Mouse (Mus musculus) adrenal gland, adult 2 months (tissue): ENCODE results near the gene Rmdn2. TPM values are rescaled to one million over a fixed set of nuclear protein-coding genes. Genes with fewer than 3 reads are reported as not detected.

ENCODE experiments used
- DNase-seq: peaks from one replicate; pipeline ENCODE4 v3.0.0; 2021
- long read RNA-seq: library from polyadenylated mRNA; stranded (forward); transcript quantifications from one replicate; pipeline ENCODE4 v2.0.0, GENCODE M21; 2021
- polyA plus RNA-seq: library from polyadenylated mRNA; depleted of rRNA; stranded (reverse); fragments of >200 nt; gene quantifications from 2 replicates; pipeline ENCODE4 v1.2.3, GENCODE M21; 2012; rRNA removed
- total RNA-seq, 2 experiments: library from RNA; stranded (reverse); gene quantifications; 2 replicates each; pipeline ENCODE4 v1.2.3; 2021

Gene Rmdn2
- 100 to 1,000 TPM; 281 to 503 TPM for total RNA-seq
- polyA plus RNA-seq, result 9.5 and 12.6 TPM in 2 replicates
- long read RNA-seq, transcript Rmdn2-208 (11 exons, 2,118 nt), result major isoform, 21 of 127 reads
- long read RNA-seq, partial matches to known transcripts, result 2 of 127 reads
- long read RNA-seq, other reads (novel, unspliced or antisense), result 103 of 127 reads

DNA sequence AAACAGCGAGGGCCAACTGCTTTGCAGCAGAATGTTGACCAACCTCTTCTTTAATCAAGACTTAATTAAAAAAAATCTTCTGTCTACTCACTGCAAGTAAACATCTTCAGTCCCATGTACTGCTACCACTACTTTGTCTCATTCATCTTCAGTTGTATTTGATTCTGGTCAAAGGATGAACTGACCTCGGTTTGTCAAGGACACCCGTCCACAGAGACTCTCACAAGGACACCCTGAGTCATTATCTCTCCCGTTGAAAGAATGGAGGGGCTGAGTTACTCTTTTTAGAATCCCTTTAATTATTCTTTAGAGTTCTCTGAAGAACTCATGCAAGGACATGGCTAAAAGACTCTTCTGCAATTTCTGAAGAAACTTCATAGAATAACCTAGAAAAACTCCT lies at the start of gene Rmdn2:
Gene Rmdn2 (plus strand): TSS at position 319 of the 400 bp plus-strand sequence.
- peak; percentile 77 for DNase-seq

DNA sequence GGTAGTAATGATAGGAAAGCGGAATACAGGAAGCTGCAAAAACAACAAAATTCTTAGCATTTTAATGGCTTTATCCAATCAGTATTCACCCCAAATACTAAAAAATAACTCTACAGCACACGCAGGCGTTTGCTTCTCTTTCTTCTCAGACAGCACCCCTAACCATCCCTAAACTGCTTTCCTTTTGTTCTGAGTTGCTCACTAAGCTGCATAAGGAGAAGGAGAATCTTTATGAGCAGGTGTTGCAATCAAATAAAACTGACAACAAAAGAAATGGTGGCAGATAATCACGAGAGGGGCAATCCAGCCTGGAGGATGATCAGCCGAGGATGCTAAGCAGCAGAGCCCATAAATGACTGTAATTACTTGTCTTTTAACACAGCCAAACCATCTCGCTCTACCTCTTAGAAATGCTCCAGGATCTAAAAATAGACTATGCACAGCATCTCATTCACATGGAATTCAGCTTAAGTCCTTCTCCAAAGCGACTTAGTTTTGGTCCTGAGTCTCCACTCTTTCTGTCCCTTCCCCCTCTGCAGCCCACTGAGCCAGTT lies 48.5 kb upstream of the Rmdn2 start:
- DNase-seq, result no peak

DNA sequence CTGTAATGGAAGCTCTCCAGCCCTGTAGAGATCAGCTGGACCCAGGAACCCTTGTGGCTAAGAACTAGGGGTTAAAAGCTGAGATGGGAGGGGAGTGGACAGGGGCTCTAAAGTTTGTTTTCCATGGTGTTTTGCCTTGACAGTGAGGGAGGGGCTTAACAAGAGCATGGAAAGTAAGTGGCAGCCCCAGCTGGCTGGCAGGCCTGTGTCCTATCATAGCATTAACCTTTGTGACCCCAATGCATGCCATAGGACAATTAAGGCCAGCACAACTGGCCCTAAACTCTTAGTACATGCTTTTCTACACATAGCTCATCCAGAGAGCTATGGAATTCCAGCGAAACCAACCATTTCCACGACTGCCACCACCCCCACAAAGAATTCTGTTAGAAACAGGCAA lies 47.9 kb upstream of the Rmdn2 start:
- DNase-seq, result no peak

DNA sequence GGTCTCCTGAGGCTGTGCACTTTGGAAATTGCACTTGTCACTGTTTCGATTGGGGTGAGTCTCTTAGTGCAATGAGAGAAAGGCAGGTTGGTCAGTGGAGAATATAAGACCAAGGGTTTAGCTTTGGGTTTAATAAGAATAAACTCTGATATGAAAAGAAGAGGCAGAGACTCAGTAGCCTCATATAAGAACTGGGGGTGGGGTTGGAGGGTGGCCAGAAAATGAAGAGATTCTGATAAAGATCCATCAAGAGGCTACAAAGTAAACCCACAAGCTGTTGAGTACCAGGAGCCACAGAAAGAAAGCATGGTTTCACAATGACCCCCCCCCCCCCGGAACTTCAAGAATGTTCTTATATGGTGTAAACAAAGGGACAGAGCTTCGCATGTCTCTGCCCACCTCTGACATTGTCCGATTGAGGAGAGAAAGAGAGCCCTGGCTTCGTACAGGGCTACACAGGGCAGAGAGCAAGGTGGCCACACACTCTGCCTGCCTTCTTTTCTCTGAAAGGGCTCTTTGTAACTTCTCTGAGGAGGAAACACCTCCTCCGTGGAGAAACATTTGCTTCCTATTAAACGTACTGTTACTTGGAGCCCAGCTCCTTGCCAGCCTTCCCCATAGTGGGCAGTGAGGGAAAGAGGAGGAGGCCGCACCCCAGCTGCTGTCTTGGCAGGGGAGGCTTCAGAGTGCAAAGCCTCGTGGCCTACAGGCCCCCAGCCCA lies 46.3 kb upstream of the Rmdn2 start:
- DNase-seq, result no peak

DNA sequence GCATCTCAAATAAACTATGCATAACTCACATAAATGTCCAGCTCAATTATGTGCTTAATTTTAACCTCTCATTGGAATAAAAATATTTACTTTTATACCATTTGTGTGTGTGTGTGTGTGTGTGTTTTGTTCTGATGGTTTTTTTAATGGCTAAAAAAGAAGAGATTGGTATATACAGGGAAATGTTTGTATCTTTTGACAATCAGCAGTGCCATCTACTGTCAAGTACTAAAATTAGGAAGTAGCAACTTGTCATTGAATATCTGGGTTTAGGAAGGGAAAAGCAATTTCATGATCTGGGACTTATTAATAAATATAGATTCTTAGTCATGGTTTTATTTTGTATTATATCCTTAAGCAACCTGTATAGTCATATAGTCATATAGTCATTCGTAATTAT lies 43.3 kb upstream of the Rmdn2 start:
- no peak for DNase-seq

DNA sequence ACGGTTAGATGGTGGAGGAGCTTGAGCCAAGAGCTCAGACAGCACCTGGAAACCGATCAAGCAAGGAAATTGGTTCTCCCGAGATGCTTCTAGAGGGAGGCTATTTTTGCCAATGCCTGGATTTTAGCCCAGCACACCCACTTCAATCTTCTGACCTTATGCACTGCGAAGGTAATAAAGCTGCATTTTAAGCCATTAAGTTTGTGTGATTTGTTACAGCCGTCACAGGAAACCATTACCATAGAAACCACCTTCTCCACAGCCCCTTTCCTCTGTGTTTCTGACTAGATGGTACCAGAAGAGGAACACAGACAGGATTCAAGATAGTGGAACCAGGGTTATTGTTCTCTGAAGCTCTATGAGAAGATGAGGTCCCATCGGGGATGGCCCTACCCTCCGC lies 33.3 kb upstream of the Rmdn2 start:
- DNase-seq, result no peak

DNA sequence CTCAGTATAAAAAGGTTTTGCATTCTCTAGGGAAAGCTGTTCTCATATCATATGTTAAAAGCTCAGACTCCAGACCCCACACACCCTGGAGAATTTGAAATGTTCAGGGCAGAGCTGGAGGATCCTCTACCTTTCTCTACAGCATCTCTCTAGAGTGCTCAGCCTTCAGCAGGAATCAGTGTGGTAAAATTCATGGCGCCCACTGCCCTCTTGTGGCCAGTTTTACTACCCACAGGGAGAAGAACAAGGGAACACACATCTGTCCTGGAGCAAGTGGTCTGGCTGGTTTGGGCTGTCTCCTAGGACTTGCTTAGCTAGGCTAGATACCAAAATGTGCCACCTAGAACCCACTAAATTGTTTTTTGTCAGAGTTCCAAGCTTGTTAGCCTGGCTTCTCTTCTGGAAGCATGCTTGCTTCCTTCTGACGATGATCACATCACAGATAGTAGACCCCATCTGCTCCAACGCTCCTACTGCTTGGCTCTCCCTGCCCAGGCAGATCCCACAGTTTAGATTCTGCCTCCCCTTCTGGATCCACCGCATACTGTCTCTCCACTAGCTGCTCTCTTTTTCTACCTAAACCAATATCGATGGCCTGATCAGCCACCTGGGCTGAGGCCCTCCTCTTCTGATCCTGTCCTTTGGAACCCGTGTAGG lies 31.3 kb upstream of the Rmdn2 start:
- peak; percentile 75 for DNase-seq

DNA sequence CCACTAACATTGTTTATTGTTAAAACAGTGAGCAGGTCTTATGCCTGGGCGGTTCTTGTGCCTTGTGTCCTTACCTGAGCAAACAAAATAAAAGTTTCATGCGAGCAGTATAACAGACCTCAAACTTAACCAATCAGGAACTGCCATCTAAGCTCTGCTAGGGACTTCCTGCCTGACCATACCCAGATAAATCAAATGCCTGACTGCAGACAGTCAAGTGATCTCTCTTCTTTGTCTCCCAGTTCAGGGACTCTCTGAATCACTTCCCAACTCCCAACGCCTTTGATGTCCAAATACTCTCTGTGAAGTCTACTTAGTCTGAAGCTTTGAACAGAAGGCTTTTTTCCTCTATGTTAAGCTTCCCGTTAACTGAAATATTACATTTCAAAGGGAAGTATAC lies 28.2 kb upstream of the Rmdn2 start:
- DNase-seq, result peak; percentile 67

DNA sequence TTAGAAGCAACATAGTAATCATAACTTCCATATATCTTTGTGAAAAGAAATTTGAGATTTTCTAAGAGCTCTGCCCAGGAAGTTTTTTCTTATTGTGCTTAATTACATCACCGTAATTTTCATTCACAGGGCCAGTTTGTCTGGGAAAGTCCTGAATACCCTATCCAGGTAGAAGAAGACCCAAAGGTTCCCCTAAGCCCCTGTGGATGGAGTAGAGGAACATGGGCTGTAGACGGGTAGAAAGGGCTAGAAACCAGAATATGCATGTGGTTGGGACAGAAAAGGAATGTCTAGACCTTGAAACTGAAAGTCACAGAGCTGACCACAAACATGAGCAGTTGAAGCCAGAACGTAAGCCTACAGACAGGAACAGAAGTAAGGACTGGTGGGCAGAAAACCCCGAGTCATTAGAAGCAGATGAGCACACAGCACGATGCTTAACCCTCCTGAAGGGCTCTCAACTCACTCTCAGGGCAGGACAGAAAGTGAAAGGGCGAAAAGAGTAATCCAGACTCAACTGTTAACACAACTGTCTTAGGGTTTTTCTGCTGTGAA lies 27.3 kb upstream of the Rmdn2 start:
- peak; percentile 43 for DNase-seq

DNA sequence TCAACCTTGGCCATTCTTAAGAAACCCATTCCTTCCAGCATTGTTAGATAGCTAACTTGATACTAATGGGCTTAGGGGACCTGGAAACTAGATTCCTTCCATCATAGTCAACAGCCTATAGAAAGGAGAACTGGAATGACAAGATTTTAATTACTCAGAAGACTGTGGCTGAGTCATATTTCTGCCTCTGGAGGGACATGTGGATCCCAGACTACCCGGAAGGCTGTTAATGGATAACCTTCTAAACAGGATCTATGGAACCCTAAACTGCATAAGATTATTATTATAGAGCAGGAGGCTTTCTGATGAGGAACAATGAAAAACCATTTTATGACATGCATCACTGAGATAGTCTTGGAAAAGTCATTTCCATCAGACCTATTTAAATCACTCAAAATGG lies 21.8 kb upstream of the Rmdn2 start:
- DNase-seq, result no peak

DNA sequence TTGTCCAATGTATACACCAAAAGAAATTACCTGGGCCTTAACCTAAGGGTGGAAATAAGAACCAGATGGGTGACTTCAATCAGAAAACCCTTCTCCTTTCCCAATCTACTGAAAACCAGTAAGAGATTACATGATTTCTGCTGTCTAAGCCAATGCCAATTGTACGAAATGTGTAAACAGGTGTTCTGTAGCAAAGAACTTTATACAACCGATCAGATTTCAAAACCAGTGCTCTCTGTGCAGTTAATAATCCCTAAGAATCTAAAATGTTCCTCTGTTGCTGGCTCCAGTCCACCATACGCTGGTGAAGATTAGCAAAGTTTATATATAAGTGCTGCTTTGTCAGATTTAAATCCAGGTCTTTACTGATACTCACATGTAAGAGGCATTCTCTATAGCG lies 15.7 kb upstream of the Rmdn2 start:
- DNase-seq, result no peak

DNA sequence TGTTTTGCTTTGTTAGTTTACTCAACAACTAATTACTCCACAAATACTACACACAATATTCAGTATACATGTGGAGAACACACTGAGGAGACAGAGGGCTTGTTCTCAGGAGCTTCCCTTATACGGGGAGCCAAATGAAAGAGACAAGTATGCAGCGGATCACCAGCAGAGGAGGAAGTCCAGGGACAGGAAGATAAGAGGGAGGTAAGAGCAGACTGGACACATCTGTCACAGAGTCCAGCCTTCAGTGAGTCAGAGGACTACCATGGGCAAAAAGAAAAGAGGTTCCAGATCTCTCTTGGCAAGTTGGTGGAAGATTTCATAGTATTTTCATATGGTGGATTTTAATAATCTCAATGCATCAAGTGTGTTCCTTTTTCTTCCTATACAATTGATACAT lies 13.5 kb upstream of the Rmdn2 start:
- DNase-seq, result peak; percentile 64

DNA sequence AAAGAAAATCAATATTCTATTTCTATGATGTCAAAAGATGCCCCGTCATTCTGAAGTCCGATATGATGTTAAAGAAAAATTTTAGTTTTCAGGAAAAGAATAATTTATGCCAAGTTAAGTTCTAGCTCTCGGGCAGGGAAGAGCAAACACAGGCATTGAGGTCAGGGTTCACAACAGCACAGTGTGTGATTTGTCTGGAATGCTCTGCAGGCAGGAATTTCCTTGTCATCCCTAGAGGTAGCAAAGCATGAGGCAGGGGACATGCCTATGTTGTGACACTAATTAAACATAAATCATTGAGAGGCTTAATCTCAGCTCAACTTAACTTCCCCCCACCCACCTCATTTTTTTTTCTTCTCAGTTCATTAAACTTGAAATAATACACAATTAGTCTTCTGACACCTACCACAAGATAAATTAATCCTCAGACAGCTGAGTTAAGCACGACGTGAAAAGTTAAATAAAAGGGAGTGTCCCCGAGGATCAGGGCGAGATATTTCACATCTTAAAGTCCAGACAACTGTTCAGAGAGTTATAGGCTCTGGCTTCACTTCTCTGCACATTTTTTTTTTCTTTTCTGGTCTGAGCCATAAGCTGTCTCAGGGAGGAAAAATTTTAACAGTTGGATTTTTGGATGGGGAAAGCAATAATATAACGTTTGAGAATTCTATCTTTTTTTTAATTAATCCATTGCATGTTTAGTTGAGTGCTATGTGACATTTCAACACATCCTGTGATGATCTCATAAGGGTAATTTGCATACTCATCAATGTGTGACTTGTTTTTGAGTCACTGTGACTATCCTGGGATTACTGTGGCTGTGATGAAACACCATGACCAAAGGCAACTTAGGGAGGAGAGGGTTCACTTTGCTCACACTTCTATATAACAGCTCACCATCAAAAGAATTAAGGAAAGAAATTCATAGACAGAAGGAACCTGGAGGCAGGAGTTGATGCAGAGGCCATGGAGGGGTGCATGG lies 12.8 kb upstream of the Rmdn2 start:
- no peak for DNase-seq

DNA sequence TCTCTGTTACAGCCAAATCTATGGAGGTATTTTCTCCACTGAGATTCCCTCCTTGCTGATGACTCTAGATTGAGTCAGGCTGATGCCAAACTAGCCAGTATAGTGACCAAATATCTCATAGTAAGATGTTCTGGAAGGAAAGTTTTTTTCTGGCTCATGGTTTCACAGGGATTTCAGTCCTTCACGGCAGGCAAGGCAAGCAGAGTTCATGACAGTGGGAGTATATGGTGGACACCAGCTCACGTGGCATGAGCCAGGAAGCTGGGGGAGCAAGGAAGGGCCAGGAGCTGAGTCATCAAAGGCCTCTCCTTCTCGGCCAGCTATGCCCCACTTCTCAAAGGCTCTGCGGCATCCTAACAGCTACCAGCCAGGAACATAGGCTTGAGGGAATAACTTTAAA lies 11.6 kb upstream of the Rmdn2 start:
- peak; percentile 55 for DNase-seq

DNA sequence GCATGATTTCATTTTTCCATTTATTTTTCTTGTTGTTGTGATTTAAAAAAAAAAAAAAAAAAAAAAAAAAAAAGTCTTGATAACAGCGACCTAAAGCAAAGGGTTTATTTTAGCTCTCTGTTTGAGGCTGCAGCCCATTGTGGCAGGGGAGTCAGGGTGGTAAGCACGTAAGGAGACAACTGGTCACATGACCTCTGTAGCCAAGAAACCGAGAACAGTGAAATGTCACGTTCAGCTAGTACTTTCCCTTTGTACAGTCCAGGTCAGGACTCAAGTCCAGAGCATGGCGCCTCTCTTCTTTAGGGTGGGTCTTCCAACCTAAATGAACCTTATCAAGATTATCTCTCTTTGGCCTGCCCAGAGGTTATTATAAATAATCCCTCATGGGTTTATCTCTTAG lies 9.3 kb upstream of the Rmdn2 start:
- no peak for DNase-seq

DNA sequence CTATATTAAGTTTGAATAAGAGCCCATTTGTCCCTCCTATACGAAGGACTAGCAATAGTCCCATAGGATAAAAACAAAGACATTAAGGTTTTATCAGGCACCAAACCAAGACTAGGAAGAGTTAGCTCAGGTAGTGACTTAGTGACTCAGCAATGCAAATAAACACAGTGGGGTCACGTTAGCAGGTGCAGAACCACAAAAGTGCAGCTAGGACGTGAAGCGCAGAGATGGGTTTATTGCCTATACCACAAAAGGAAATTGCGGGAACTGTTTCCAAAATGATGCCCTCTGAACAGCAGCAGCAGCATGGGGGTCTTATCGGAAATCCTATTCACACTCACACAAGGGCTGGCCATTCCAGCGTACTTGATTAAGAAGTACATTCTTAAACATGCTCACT lies 8.2 kb upstream of the Rmdn2 start:
- DNase-seq, result no peak

DNA sequence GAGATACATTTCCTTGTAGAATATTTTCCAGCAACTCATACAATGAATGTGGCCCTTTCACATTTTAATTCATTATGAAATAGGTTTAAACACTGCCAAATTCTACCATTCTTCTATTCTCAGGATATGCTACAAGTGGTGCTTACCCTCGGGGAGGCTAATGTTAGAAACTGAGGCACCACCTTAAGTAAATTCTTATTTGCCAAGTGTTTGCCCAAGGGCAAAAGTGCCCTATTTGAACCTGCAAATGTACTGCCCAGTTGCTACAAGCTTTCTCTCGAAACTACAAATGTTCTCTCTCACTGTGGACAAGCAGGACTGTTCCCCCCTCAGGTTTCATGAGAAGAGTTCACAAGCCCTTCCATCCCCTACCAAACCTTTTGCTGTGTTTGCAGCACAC lies 5.9 kb upstream of the Rmdn2 start:
- no peak for DNase-seq

DNA sequence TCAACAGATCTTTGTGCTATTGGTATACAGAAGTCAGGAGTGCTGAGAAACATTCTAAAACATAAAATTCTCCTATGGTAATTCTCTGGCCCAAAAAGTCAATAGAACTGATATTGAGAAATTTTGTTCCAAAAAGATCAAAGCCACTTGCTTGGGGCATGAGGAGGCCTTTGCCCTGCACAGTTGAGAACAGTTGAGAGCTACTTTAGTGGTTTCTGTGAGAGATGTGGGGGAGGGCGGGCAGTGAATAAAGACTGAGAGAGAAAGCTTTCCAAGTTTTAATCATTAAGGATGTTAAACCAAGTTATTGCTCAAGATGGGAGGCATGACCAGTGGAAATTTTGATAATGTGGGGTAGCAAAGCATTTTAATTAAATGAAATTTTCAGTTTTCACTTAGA lies 2.0 kb upstream of the Rmdn2 start:
- DNase-seq, result no peak

DNA sequence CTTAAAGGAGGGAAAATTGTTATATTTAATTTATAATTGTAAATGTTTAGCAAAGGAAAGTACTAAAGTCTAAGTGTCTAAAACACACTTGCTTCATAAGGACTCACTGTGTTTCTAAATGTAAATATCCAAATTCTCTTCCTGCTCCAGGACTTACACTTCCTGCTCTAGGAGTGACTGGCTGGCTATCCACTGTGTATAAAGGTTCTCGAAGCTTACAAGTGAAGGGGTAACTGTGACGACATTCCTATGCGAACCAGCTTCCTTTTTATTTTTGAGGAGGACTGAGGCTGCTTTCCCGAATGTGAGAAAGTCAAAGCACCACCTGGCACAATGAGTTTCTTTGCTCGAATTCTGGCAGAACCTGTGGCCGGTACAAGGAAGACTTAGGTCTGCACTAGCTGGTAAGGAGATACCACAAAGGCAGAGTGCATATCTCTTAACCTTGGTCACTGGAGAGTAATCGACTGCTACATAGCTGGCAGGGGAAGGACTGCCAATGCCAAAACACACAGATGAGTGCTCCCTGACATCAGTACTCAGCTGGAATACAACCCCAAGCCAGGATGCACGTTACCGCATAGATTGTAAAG lies 1.4 kb upstream of the Rmdn2 start:
- DNase-seq, result peak; percentile 70

DNA sequence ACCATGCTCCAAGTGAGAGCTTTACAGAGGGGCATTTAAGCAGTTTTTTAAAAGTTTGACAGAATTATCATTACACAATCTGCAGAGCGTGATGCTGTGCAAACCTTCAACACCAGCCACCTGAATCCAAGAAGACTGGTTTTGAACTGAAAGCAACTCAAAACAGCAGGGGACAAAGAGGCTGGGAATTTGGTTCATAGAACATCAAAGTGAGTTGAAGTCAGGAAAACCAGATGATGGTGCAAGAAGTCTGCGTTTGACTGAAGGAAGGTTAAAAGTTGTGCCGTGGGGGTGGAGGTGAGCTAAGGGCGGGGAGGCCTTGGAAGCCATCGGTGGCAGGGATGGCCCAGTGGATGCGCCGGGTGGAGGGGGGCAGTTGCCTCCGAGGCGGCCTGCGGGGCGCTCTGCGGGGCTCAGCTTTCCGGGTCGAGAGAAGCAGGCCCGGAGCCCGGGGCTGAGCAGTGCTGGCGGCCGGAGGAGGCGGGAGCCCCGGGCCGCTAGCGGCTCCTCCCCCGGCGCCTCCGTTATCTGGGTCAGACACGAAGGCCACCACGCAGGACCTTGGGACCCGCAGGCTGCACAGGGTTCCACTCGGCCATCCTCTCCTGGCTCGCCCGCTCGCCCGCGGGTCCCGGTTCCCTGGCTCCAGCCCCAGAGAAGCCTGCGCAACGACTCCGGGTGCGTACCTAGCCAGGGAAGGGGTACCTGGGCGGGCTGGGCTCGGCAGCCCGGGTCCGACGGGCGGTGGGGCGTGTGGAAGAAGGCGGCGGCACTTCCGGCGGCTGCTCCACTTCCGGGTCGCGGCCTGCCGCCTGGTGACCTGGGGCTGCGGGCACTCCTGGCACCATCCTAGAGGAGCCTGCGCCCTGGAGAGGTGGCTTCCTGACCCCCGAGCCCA lies 3.3 kb downstream of the Rmdn2 start:
- peak; percentile 95 for DNase-seq
